Mouse (Mus musculus) C2C12 (cell line): ENCODE data around the gene Ptp4a2. TPM values are rescaled to one million over a fixed set of nuclear protein-coding genes. Genes with fewer than 3 reads are reported as not detected.

Source experiments
- H3K27me3 ChIP-seq: one replicate; pipeline ENCODE4 v1.6.1; 2011; ENCODE audit not compliant: control insufficient read depth, insufficient read depth, insufficient read length
- H3K36me3 ChIP-seq: one replicate; pipeline ENCODE4 v1.6.1; 2011; ENCODE audit not compliant: control insufficient read depth, insufficient read depth
- H3K4me3 ChIP-seq: one replicate; pipeline ENCODE4 v1.5.1; 2011; ENCODE audit warnings: mild to moderate bottlenecking, control low read depth; ENCODE audit not compliant: poor library complexity, insufficient read depth, severe bottlenecking
- H3K79me2 ChIP-seq: one replicate; pipeline ENCODE4 v1.6.1; 2011; ENCODE audit not compliant: control insufficient read depth, insufficient read depth
- H3K79me3 ChIP-seq: one replicate; pipeline ENCODE4 v1.6.1; 2011; ENCODE audit warnings: low read depth, control low read depth
- H3ac ChIP-seq: one replicate; pipeline ENCODE3; 2011; ENCODE audit warnings: low read depth; ENCODE audit not compliant: control insufficient read depth, insufficient read length
- CEBPB ChIP-seq: IDR thresholded peaks from one replicate; pipeline ENCODE4 v1.6.1; 2011; ENCODE audit warnings: low read depth, mild to moderate bottlenecking, control low read depth, moderate library complexity
- CTCF ChIP-seq: IDR thresholded peaks from one replicate; pipeline ENCODE4 v1.5.1; 2011; ENCODE audit not compliant: control insufficient read depth, insufficient read depth, insufficient read length
- FOSL1 ChIP-seq: IDR thresholded peaks from one replicate; pipeline ENCODE4 v1.8.0; 2011; ENCODE audit warnings: mild to moderate bottlenecking, low read length; ENCODE audit not compliant: poor library complexity, insufficient read depth, severe bottlenecking
- MAX ChIP-seq: IDR thresholded peaks from one replicate; pipeline ENCODE4 v1.6.1; 2011; ENCODE audit warnings: mild to moderate bottlenecking, control low read depth
- MYOD1 ChIP-seq: IDR thresholded peaks from one replicate; pipeline ENCODE4 v1.6.1; 2011; ENCODE audit warnings: low read depth; ENCODE audit not compliant: control insufficient read depth, insufficient read length
- MYOG ChIP-seq: IDR thresholded peaks from one replicate; pipeline ENCODE4 v1.6.1; 2011; ENCODE audit not compliant: control insufficient read depth, insufficient read length; ENCODE audit errors: extremely low read depth
- USF1 ChIP-seq: IDR thresholded peaks from one replicate; pipeline ENCODE4 v1.6.1; 2011; ENCODE audit warnings: low read depth, mild to moderate bottlenecking, control low read depth, moderate library complexity
- polyA plus RNA-seq: library from polyadenylated mRNA; unstranded; fragments of >200 nt; fragmentation: generic; extraction: Trizol; gene quantifications from one replicate; pipeline ENCODE4 v1.2.1, GENCODE M21; 2012; ENCODE audit warnings: missing spikeins

Gene Ptp4a2
- polyA plus RNA-seq, 1 experiment: 101 TPM

DNA sequence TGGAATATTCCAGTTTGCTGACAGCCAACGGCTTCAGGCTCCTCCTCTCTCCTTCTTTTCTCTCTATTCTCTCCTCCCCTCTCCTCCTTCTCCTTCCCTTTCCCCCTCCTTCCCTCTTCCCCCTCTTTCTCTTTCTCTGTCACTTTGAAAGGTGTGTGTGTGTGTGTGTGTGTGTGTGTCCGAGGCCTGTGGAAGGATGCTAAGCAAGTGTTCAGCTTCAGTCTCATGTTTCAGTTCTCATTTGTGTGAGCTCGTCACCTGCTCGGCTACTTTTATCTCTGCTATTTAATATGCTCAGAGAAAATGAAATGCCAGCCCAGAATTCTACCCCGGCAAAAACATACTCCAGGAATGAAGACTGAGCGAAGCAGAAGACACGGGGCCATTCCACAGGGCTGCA, 69.6 kb downstream of the Ptp4a2 start:
- H3ac ChIP-seq: no peak overlapping the region
- H3K79me3 ChIP-seq: no peaks in the 10 kb centered on the region
- H3K4me3 ChIP-seq: no peak overlapping the region
- TF ChIP-seq CTCF (no peak), CEBPB (no peak)
- H3K27me3 ChIP-seq: no peaks in the 10 kb centered on the region
- no peaks in the 10 kb centered on the region for H3K36me3 ChIP-seq
- H3K79me2 ChIP-seq: no peaks in the 10 kb centered on the region

DNA sequence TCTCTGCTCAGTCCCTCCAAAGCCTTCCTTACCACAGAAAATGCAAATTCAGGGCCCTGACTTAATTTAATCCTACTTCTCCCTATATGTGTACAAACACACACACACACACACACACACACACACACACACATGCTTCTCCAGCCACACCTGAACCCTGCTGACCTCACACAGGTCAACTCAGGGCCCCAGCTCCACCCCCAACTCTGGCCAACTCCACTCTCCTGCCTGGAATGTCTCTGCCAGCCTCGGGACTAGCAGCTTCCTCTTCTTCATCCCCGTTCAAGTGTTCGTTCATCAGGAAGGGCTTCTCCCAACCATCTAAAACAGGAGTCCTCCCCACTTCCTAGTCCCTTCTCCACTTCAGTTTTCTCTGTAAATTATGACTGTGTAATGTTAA, 70.6 kb downstream of the Ptp4a2 start:
- no peak overlapping the region for H3ac ChIP-seq
- H3K27me3 ChIP-seq: no peaks in the 10 kb centered on the region
- no peaks in the 10 kb centered on the region for H3K79me2 ChIP-seq
- no peak overlapping the region for H3K4me3 ChIP-seq
- H3K79me3 ChIP-seq: no peaks in the 10 kb centered on the region
- TF ChIP-seq CTCF (no peak), MYOG (no peak), MAX (no peak), USF1 (no peak), MYOD1 (no peak)
- H3K36me3 ChIP-seq: no peaks in the 10 kb centered on the region

DNA sequence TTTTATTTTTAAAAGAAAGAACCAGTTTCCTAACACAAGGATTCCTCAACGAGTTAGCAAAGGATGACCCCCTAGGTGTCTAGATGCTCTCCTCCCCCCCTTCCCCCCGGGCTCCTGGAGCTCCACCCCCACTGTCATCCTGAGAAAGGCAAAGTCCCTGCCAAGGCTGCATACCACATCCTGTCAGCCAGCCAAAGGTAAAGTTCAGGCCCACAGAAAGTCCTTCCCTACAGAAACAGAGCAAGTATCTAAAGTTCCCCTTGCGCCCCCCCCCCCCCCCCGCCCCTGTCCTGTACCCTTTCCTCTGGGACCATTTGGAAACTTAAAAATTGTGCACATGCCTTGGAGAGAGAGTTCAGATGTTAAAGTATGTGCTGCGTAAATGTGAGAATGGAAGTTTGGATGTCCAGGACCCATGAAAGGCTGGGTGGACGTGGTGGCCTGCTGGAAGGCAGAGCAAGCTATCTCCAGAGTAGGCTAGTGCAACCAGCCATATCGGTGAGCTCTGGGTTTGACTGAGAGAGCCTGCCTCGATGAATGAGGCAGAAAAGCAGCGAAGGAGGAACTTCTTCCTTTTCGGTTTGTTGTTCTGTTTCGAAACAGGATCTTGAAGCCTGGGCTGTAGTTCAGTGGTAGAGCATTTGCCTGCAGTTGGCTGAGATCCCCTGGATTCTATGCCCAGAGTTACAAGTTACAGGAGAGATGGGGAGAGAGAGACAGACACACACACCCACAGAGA, 71.7 kb downstream of the Ptp4a2 start:
- Histone ChIP-seq H3K79me3 (no peaks in the 10 kb centered on the region), H3K4me3 (no peak overlapping the region), H3ac (no peak overlapping the region), H3K27me3 (no peaks in the 10 kb centered on the region), H3K36me3 (no peaks in the 10 kb centered on the region), H3K79me2 (no peaks in the 10 kb centered on the region)
- no peak for TF ChIP-seq MYOG
- no peak for TF ChIP-seq USF1
- no peak for TF ChIP-seq CTCF
- no peak for TF ChIP-seq MYOD1
- no peak for TF ChIP-seq CEBPB
- TF ChIP-seq FOSL1: no peak
- no peak for TF ChIP-seq MAX

DNA sequence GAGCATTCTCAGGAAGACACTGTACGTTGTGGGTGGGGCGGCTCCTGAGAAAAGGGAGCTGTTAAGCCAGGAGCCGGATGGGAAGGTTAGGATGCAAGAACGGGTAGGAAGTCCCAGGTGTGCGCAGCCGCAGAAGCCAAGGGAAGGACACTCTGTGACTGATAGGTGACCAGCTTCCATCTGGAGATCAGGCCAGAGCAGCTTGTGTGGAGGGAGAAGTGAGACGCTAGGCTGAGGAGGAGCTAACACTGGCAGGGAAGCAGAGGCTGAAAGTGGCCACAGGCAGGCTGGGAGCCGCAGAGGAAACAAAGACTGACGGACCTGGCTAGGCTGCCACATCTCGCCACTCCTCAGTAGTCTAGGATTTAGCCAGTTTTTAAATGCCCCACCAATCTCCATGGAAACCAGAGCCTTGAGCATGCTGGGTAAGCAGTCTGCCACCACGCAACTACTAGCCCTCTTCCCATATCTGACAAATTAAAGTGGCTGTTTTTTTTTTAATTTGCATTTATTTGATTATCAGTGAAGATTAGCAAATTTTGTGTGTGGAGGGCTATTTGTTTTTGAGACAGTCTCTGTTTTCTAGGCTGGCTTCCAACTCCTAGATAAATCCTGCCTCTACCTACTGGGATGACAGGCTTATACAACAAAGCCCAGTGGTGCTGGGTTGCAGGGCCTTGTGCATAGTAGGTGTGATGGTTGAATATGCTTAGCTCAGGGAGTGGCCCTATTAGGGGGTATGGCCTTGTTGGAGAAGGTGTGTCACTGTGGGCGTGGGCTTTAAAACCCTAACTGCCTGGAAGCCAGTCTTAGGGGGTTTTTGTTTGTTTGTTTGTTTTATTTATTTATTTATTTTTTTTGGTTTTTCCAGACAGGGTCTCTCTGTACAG, 73.3 kb downstream of the Ptp4a2 start:
- Histone ChIP-seq H3K27me3 (no peaks in the 10 kb centered on the region), H3K79me3 (no peaks in the 10 kb centered on the region), H3K4me3 (no peak overlapping the region), H3K36me3 (no peaks in the 10 kb centered on the region), H3ac (no peak overlapping the region), H3K79me2 (no peaks in the 10 kb centered on the region)
- no peak for TF ChIP-seq MYOG
- no peak for TF ChIP-seq MAX
- no peak for TF ChIP-seq CEBPB
- no peak for TF ChIP-seq FOSL1
- TF ChIP-seq CTCF: no peak
- no peak for TF ChIP-seq MYOD1
- no peak for TF ChIP-seq USF1

DNA sequence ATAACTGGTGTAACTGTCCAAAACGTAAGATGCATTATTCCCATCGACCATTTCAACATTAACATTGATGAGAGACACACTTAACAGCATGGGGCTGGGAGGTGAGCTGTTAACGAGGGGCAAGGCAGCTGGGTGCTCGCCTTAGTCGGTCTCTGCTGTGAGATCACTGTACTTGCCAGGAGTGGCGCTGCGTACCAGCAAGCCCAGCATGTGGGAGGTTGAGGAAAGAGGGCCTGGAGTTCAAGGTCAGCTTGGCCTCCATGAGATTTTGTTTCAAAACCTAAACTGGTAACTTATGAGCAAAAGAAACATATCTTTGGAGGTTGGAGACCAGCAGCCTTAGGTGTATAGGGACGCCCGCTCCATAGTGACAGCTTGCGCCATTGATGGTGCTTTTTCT, 78.6 kb downstream of the Ptp4a2 start:
- H3K27me3 ChIP-seq: no peaks in the 10 kb centered on the region
- H3ac ChIP-seq: no peak overlapping the region
- no peak overlapping the region for H3K4me3 ChIP-seq
- H3K79me2 ChIP-seq: no peaks in the 10 kb centered on the region
- no peak for TF ChIP-seq CEBPB
- no peak for TF ChIP-seq MYOG
- TF ChIP-seq MYOD1: no peak
- TF ChIP-seq FOSL1: no peak
- no peak for TF ChIP-seq CTCF
- no peak for TF ChIP-seq USF1
- no peak for TF ChIP-seq MAX
- no peaks in the 10 kb centered on the region for H3K79me3 ChIP-seq
- H3K36me3 ChIP-seq: no peaks in the 10 kb centered on the region

DNA sequence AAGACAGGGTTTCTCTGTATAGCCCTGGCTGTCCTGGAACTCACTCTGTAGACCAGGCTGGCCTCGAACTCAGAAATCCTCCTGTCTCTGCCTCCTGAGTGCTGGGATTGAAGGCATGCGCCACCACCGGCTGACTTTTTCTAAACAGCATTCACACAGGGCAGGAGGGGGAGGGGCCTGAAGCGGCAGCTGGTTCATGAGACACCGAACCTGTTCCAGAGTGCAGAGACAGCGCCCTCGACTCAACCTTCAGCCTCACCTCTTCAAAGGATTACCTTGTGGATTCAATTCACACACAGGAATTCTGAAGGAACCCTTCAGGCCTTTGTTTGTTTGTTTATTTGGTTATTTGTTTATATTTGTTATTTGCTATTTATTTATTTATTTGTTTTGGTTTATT, 79.1 kb downstream of the Ptp4a2 start:
- H3ac ChIP-seq: no peak overlapping the region

More for the DNA sequence above, 79.1 kb downstream of the Ptp4a2 start:
- Histone ChIP-seq H3K79me2 (no peaks in the 10 kb centered on the region), H3K79me3 (no peaks in the 10 kb centered on the region), H3K4me3 (no peak overlapping the region), H3K36me3 (no peaks in the 10 kb centered on the region), H3K27me3 (no peaks in the 10 kb centered on the region)
- TF ChIP-seq MYOD1 (no peak), USF1 (no peak), CEBPB (no peak), FOSL1 (no peak), CTCF (no peak), MYOG (no peak), MAX (no peak)
